Mouse (Mus musculus) liver, embryonic 15.5 days (tissue): ENCODE results near the gene Rpl31. TPM values are rescaled to one million over a fixed set of nuclear protein-coding genes. Genes with fewer than 3 reads are reported as not detected.
A peak's percentile ranks its signal among the peaks of the same experiment; 100 is the strongest.

Experiments used
- ATAC-seq: fragments of 200-750 bp; cut with Nextera tagmentation; 2 replicates; pipeline ENCODE4 v1.8.0; 2017; ENCODE audit warnings: moderate number of reproducible peaks, mild to moderate bottlenecking, moderate library complexity; ENCODE audit not compliant: insufficient read depth
- H3K27ac ChIP-seq: fragments of 300-500 bp; sonication (generic); replicated peaks from 2 replicates; pipeline ENCODE4 v1.5.1; 2015; ENCODE audit warnings: mild to moderate bottlenecking, inconsistent platforms
- H3K27me3 ChIP-seq: fragments of 300-500 bp; sonication (generic); 2 replicates; pipeline ENCODE4 v1.6.1; 2015; ENCODE audit warnings: mild to moderate bottlenecking, inconsistent platforms
- H3K36me3 ChIP-seq: fragments of 300-500 bp; sonication (generic); replicated peaks from 2 replicates; pipeline ENCODE4 v1.6.1; 2015; ENCODE audit warnings: moderate library complexity, mild to moderate bottlenecking, inconsistent platforms
- H3K4me1 ChIP-seq: fragments of 300-500 bp; sonication (generic); replicated peaks from 2 replicates; pipeline ENCODE4 v1.6.1; 2015; ENCODE audit warnings: inconsistent platforms
- H3K4me2 ChIP-seq: fragments of 300-500 bp; sonication (generic); 2 replicates; pipeline ENCODE4 v1.6.1; 2015; ENCODE audit warnings: moderate library complexity, mild to moderate bottlenecking, inconsistent platforms
- H3K4me3 ChIP-seq: fragments of 300-500 bp; sonication (generic); replicated peaks from 2 replicates; pipeline ENCODE4 v1.5.1; 2015; ENCODE audit warnings: mild to moderate bottlenecking, inconsistent platforms
- H3K9ac ChIP-seq: fragments of 300-500 bp; sonication (generic); 2 replicates; pipeline ENCODE4 v1.6.1; 2015; ENCODE audit warnings: moderate library complexity, mild to moderate bottlenecking, inconsistent platforms
- H3K9me3 ChIP-seq: fragments of 300-500 bp; sonication (generic); replicated peaks from 2 replicates; pipeline ENCODE4 v1.6.1; 2016; ENCODE audit warnings: inconsistent platforms
- WGBS: fragments of 180-500 bp; shearing (Covaris S2); methylation state at CpG from one replicate; pipeline ENCODE4 v1.1.7; 2015; ENCODE audit warnings: mixed read lengths; ENCODE audit not compliant: insufficient replicate concordance; 5-methylcytosine and 5-hydroxymethylcytosine counted together
- polyA plus RNA-seq: library from polyadenylated mRNA; unstranded; fragments of >200 nt; fragmentation: Nextera tagmentation; extraction: Ambion mirVana; gene quantifications from 2 replicates; pipeline ENCODE4 v1.2.1, GENCODE M21; 2015

The Rpl31 gene
- polyA plus RNA-seq, 1 experiment from 2014 or later = 288 TPM

DNA sequence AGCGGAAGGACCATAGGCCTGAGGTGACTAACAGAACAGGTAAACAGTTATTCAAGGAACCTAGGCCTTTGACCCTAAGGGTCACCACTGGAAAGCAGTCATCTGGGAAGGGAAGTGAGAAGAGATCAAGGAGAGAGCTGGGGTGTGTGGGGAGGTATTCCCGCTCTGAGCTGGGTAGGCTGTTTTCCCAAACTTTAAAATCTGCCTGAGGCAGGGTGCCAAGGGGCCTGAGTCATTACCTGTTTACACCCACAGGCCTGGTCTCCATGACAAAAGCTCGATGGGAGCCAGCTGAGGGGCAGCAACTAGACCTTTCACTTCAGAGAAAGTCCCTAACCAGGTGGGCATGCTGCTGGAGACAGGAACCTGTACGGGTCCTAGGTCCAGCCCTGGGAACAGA is 31.6 kb downstream of the Rpl31 start:
- no peak for ATAC-seq
- Histone ChIP-seq H3K9ac (no peak overlapping the region), H3K4me2 (no peak overlapping the region), H3K27me3 (no peaks in the 10 kb centered on the region), H3K36me3 (peaks cover 38% of the 10 kb centered on the region), H3K4me3 (no peak overlapping the region), H3K27ac (no peak overlapping the region), H3K4me1 (peaks cover 22% of the 10 kb centered on the region), H3K9me3 (0 out of 2 replicates have a peak, but pooled peaks cover 4% of the 10 kb centered on the region)
- WGBS = 79% methylated on average over 4 of the region's 4 CpGs

DNA sequence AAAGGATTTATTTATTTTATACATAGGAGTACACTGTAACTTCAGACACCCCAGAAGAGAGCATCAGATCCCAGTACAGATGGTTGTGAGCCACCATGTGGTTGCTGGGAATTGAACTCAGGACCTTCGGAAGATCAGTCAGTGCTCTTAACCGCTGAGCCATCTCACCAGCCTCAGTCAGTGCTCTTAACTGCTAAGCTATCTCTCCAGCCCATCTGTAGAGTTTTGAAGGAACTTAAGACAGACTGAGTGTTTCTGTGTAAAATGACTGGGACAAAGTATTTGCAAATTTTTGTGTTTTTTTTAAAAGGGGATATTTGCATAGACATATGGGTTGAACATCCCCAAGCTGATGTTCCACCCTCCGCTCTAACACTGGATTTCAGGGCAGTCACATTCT is 32.5 kb downstream of the Rpl31 start:
- no peak overlapping the region for H3K27ac ChIP-seq
- H3K9me3 ChIP-seq = 0 out of 2 replicates have a peak, but pooled peaks cover 4% of the 10 kb centered on the region
- H3K4me1 ChIP-seq = peaks cover 13% of the 10 kb centered on the region
- no peak overlapping the region for H3K4me2 ChIP-seq
- H3K27me3 ChIP-seq = no peaks in the 10 kb centered on the region
- peaks cover 37% of the 10 kb centered on the region for H3K36me3 ChIP-seq
- WGBS = 53% methylated on average over 3 of the region's 3 CpGs
- no peak overlapping the region for H3K9ac ChIP-seq
- no peak for ATAC-seq
- no peak overlapping the region for H3K4me3 ChIP-seq

DNA sequence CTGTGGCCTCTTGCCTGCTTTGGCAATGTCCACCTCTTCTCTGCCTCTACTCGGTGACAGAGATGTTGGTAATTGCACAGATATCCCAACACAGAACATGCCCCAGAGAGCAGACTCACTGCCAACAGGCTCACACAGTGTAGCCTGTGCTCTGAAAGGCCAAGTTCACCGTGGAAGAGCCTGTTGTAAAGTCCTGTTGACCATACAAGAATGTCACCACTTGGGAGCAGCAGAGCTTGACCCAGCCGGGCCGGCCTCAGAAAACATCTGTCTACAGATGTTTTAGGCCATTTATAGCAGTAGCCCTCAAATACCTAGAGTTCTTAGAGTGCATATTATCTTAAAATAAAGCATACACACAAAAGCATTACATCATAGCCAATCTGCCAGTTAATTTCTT is 39.5 kb downstream of the Rpl31 start:
- Histone ChIP-seq H3K4me1 (peaks cover 24% of the 10 kb centered on the region), H3K27me3 (no peaks in the 10 kb centered on the region), H3K9ac (no peak overlapping the region), H3K27ac (no peak overlapping the region), H3K36me3 (peaks cover 10% of the 10 kb centered on the region), H3K4me2 (no peak overlapping the region), H3K4me3 (no peak overlapping the region), H3K9me3 (no peaks in the 10 kb centered on the region)
- ATAC-seq = no peak
- WGBS = 69% methylated on average over 4 of the region's 4 CpGs

DNA sequence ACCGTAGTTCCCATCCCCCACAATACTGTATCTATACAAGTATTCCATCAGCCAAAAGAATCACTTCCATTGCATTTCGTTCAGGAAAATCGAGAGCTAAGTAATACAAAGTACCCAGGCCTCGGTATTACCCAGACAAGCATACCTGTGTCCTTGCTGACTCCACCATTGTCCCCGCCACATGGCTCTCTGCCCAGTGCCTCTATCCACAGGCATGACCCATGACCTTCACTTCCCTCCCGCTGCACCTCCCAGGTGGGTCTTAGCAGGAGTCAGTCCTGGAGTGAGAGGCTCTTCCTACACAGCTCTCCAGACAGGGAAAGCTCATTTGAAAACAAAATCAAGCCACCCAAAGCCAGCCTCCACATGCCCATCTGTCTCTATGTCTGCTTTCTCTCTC is 40.5 kb downstream of the Rpl31 start:
- Histone ChIP-seq H3K27me3 (no peaks in the 10 kb centered on the region), H3K4me2 (0 out of 2 replicates have a peak overlapping the region, but pooled peaks have one; percentile 13), H3K4me1 (peaks cover 24% of the 10 kb centered on the region), H3K9me3 (no peaks in the 10 kb centered on the region), H3K36me3 (no peaks in the 10 kb centered on the region), H3K27ac (no peak overlapping the region), H3K4me3 (no peak overlapping the region), H3K9ac (no peak overlapping the region)
- no peak for ATAC-seq
- WGBS = 76% methylated on average over 6 of the region's 6 CpGs

DNA sequence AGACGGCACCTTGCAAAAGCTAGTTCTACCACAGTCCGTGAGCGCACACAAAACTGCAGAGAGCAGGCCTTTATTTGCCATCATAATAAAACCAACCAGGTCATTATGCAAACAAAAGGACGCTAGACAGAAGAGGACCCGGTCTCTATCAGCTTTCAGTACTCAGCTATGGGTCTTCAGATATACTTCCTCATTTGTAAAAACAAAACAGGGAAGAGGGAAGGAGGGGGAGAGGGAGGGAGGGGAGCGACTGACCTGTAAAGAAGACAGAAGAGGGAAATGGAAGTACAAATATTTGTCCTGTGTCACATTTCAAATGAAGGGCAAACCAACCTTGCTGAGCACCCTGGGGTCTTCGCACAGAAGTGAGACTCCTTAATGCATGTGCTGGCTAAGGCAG is 41.0 kb downstream of the Rpl31 start:
- 0 out of 2 replicates have a peak overlapping the region, but pooled peaks have one; percentile 13 for H3K4me2 ChIP-seq

DNA sequence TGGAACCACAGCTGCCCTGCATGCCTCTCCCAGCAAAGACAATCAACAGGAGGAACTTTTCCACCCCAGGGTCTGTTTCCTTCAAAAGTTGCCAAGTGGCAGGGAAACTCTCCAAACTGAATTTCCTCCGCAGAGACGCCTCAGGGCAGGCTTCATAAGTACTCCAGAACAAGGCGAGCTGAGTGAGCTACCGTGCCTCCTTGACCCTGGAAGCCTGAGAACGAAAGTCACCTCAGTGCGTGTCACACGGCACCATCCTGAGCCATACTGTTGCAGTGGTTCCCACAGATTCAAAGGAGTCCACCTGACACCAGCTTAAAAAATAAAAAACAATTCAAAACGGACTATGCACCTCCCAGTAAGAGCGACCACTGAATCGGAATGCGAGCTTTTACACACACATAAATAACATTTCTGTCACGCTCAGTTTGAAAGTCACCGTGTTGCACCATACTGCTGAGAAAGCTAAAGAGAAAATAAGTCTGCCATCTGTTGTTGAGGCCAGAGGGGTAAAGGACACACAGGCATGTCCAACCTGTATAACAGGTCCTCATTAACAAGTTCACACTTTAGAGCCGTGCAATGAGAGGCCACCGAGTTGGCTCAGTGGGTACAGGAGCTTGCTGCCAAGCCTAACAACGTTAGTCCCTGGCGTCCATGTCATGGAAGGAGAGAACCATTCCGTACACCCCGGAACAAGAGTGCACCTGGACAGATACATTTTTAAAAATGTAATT is 42.6 kb downstream of the Rpl31 start:
- no peak for ATAC-seq
- H3K9ac ChIP-seq = no peak overlapping the region

More for the DNA sequence above, 41.0 kb downstream of the Rpl31 start:
- Histone ChIP-seq H3K36me3 (no peaks in the 10 kb centered on the region), H3K9ac (no peak overlapping the region), H3K9me3 (no peaks in the 10 kb centered on the region), H3K4me1 (peaks cover 24% of the 10 kb centered on the region), H3K27ac (no peak overlapping the region), H3K4me3 (no peak overlapping the region), H3K27me3 (no peaks in the 10 kb centered on the region)
- no peak for ATAC-seq
- 44% methylated on average over 7 of the region's 7 CpGs for WGBS

DNA sequence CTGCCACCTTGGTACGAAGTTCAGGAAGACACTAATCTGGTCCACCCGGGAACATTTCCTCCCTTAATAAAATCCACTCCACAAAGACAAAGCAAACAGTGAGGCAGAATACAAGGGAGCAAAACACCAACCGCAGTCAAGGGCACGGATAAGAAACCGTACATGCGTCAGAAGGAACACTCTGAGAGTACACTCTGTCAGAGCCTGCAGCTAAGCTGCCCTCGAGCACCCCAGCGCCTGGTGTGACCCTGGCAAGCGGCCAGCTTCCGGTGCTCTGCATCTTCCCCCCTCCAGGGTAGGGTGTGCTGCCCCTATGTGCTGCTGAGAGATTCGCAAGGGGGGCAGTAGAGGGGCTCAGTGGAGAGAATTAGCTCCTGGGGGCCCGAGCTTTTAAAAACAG is 50.2 kb downstream of the Rpl31 start:
- Histone ChIP-seq H3K4me2 (no peak overlapping the region), H3K27ac (no peak overlapping the region), H3K4me1 (peaks cover 11% of the 10 kb centered on the region; the same call in 1 of the 2 replicates), H3K9me3 (no peaks in the 10 kb centered on the region), H3K27me3 (no peaks in the 10 kb centered on the region), H3K36me3 (no peaks in the 10 kb centered on the region), H3K9ac (no peak overlapping the region), H3K4me3 (no peak overlapping the region)
- ATAC-seq = no peak
- WGBS = 33% methylated on average over 12 of the region's 12 CpGs

More for the DNA sequence above, 42.6 kb downstream of the Rpl31 start:
- Histone ChIP-seq H3K4me1 (peaks cover 20% of the 10 kb centered on the region), H3K4me2 (no peak overlapping the region), H3K4me3 (no peak overlapping the region), H3K27ac (no peak overlapping the region), H3K27me3 (no peaks in the 10 kb centered on the region), H3K9me3 (no peaks in the 10 kb centered on the region), H3K36me3 (no peaks in the 10 kb centered on the region)
- 85% methylated on average over 19 of the region's 19 CpGs for WGBS

DNA sequence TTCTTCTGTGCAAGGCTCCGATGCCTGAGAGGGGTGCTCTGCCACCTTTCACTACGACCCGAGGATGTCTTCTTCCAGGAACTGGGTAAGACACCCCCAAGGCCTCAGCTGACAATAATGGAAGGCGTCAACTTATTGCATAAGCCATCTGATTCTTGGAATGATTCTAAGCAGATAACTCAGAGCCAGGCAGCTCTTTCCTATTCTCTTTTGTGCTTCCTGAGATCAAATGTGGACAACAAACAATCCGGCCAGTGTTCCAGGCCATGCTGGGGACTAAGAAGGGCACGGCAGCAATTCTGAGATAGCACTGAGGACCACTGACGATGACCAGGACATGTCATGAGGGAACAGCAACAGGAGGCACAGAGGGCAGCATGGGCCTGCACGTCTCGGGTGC is 51.2 kb downstream of the Rpl31 start:
- ATAC-seq = no peak
- Histone ChIP-seq H3K4me3 (no peak overlapping the region), H3K27me3 (no peaks in the 10 kb centered on the region), H3K9me3 (no peaks in the 10 kb centered on the region), H3K4me2 (no peak overlapping the region), H3K9ac (no peak overlapping the region), H3K27ac (no peak overlapping the region), H3K4me1 (peaks cover 11% of the 10 kb centered on the region; the same call in 1 of the 2 replicates), H3K36me3 (no peaks in the 10 kb centered on the region)
- WGBS = 65% methylated on average over 9 of the region's 9 CpGs

DNA sequence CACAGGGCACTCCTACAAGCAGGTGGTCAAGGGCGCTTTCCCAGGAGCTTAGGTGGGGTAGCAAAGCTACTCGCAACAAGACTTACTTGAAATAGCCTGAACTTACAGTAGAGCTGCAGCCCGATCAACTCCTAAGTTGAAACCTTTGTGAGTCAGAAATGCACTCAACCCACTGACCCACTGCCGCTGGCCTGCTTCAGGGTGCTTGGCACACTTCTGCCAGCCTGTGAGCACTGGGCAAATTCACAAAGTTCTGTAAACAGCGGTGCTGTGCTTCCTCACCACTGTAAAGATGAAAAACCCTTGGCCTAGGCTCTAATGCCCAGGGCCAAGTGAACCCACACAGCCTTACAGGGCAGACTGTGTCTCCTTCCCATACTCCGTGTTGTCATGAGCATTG is 53.3 kb downstream of the Rpl31 start:
- Histone ChIP-seq H3K9me3 (no peaks in the 10 kb centered on the region), H3K4me2 (no peak overlapping the region), H3K4me1 (peaks cover 11% of the 10 kb centered on the region; the same call in 1 of the 2 replicates), H3K27me3 (no peaks in the 10 kb centered on the region), H3K27ac (no peak overlapping the region), H3K4me3 (no peak overlapping the region), H3K9ac (no peak overlapping the region), H3K36me3 (no peaks in the 10 kb centered on the region; the same call in 1 of the 2 replicates)
- no peak for ATAC-seq
- WGBS = 83% methylated on average over 6 of the region's 6 CpGs

Other genes starting within 250 kb of the Rpl31 start
- 0.25 and 0.28 TPM in 2 replicates for gene Npas2, start 174.1 kb upstream of the Rpl31 start, polyA plus RNA-seq
- gene Tbc1d8, start 110.9 kb downstream of the Rpl31 start, polyA plus RNA-seq = 5.0 and 6.3 TPM in 2 replicates
- gene Cnot11, start 167.2 kb downstream of the Rpl31 start, polyA plus RNA-seq = 8.0 and 8.1 TPM in 2 replicates
- 16.0 and 18.8 TPM in 2 replicates for gene Rnf149, start 209.6 kb downstream of the Rpl31 start, polyA plus RNA-seq